Mouse (Mus musculus) lung, postnatal 0 days (tissue): ENCODE measurements around the gene Aph1c.

Experiments
- CTCF ChIP-seq: IDR thresholded peaks from 2 replicates; pipeline ENCODE4 v1.5.1; 2016; ENCODE audit warnings: antibody characterized with exemption, mild to moderate bottlenecking
- EP300 ChIP-seq: IDR thresholded peaks from 2 replicates; pipeline ENCODE4 v1.6.1; 2016; ENCODE audit warnings: antibody characterized with exemption, mild to moderate bottlenecking, control low read depth

GRCm38 (mm10) chr9:66883500-66883899, 49.0 kb upstream of the Aph1c start:
- TF ChIP-seq CTCF (no peak), EP300 (no peak)
